Mouse (Mus musculus) retina, postnatal 7 days (tissue): ENCODE measurements around the gene Gm9732.
"Not testable (repeated sequence)": the region's sequence is repeated elsewhere in the genome, so short reads cannot be mapped to it uniquely, and the experiment has no call there.

Experiments
- DNase-seq: peaks from one replicate; pipeline ENCODE4 v3.0.0-alpha.2; 2012; ENCODE audit warnings: low read depth, low spot score

Gm9732 gene

DNA sequence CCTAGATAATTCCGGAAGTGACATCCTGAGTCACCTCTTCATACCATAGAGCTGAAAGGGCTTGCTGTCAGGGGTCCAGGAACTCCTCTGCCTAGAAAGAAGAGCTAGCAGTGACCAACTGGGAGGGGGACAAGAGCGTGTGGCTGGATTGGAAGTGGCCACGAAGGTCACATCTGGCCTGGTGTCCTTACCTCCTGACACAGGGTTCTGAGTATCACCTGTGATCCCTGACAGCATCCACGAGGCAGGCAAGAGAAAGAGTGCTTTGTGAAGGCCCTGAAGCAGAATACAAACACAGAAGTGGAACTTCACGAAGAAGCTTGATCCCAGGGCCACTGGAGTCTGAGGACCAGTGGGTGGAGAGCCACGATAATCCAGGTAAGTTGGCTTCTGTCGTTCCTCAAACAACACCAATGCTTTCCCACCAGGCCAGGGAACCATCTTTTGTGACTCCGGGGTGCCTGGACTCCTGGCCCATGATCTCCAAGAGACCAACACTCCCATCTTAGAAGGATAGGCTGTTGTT lies at the start of gene Gm9732:
TSS of gene Gm9732 (plus strand) at position 51 of the 526 bp plus-strand sequence.
- not testable (repeated sequence) for DNase-seq

DNA sequence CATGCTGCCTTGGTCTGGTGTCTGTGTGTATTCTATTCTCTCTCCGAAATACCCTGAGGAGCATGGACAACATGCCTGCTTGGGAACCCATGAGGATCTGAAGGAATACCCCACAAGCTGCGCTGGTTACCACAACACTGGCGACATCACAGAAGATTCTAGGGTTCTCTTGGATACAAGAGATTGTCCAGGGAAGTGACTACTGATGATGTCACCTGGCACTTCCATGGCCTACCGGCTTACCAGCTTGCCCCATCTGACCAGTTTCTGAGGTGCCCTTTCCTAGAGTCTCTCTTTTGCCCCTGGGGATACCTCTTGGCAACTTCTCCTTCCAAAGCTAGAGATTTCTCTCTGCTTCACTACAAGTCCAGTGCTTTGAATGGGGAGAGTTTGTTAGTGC lies 39.6 kb upstream of the Gm9732 start, which contains the start of gene Gm8122:
TSS of gene Gm8122 (minus strand) at position 101 of the 400 bp plus-strand sequence.
- not testable (repeated sequence) for DNase-seq

DNA sequence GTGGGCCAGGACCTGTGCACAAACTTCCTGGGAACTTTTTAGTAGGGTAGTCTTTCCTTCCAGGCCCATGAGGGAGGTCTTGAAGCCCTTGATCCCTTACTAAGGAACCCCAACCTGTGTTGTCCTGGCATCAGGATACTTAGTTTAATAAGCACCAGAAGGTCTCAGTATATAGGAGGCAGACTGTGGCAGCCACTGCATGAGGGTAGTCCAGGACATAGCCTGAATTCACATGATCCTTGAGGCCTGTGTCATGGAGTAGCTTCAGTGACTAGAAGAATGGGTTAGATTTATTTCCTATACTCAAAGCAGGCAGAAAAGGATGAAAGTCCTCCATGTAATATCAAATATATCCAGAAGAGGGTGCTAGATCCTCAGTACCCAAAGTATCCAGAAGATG lies 37.1 kb upstream of the Gm9732 start:
- not testable (repeated sequence) for DNase-seq

DNA sequence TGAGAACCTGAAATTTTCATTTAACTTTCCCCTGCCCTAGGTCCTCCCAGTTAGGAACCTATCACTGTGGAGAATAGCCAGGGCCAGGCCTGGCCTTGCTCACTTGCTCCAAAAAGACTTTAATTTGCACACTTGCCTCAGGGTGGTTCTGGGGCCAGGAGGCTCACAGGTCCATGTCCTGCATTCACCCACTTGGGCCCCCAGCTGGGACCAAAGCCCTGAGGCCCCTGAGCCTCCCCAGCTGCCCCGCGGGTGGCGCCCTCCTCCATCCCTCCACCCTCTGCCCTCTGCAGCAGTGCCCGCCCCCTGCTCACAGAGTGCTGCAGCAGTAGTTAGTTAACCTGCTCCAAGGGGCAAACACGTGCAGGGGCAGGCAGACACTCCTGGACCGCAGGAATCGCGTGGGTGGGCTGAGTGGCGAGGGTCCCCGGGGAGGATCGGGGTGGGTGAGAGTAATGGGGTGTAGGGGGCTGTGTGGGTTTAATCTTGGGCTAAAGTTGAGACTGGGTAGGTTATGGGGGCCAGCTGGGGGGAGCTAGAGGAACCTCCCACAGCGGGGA lies 25.1 kb upstream of the Gm9732 start:
- not testable (repeated sequence) for DNase-seq

DNA sequence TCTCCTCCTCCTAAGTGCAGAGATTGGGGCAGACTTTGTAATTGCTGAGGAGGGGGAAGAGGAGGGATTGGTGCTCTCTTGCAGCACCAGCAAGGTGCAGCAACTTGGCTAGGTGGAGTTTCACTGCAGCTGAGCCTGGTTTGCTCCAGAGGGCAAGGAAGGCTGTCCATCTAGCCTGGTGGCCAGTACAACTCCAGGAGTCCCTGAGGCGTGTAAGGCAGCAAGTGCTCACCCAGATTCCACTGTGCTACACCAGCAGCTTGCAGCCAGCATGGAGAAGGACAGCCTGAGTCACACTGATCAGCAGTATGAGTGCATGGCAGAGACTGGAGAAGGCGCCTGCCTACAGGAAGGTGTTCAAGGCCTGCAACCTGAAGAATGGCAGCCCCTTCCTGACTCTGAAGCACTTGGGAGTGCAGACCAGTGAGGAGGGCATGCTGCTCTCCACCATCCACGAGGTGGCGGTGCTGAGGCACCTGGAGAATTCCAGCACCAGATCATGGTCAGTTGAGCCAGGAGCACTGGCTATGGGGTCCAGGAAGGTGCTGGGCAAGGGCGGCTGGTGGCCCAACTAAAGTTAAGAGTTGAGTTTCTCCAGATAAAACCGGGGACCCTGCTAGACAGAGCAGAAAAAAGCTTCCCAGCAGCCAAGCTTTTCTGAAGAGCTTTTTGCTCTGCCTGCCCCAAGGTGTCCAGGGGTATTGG lies 24.1 kb upstream of the Gm9732 start:
- DNase-seq: not testable (repeated sequence)

DNA sequence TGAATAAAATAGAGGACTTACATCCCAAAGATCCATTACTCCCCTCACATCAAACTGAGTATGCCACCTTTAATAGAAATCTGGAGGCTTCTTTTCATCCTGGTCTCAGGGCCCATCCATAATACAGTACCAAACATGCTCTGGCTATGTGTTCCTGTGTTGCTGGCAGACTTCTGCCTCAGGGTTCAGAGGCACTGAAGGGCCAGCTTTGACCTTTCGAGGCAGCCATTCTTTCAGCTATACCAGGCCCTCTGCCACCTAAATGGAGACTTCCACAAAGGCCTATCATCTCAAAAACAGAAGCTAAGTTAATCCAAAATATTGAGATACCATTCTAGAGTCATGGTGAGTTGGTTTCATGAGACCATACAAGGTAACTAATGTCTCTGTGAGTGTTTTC lies 18.3 kb upstream of the Gm9732 start:
- not testable (repeated sequence) for DNase-seq

DNA sequence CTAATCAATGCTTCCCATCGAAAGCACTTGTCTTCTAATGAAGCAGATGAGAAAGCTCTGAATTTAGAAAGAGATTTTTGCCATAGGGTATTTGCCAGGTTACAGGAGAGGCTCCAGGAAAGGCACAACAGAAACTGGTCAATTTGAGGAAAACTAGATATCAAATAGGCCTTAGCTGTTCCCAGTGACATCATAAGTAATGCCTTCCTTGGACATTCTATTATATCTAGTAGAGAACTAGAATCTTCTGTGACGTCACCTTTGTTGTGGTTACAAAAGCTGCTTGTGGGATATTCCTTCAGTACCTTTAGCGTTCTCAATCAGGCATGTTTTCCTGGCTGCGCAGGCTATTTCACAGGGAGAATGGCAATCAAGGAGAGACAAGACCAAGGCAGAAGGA lies 16.5 kb upstream of the Gm9732 start, which contains the start of gene Gm8126:
TSS of gene Gm8126 (plus strand) at position 301 of the 400 bp plus-strand sequence.
- not testable (repeated sequence) for DNase-seq

DNA sequence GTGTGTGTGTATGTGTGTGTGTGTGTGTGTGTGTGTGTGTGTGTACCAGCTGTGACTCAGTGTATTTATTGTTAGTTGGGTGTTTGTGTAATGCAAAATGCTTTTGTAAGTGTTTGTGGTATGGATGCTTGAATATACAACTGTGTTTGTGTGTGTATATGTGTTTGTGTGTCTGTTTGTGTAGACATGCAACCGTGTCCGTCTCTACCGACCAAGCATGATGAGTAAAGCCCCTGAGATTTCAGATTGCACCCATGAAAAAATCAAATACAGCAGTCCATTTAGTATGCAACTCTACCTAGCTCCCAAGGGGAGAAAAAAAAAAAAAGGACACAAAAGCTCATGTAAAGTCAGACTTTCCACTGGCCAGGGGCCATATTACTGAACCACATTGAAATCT lies 11.4 kb upstream of the Gm9732 start:
- DNase-seq: not testable (repeated sequence)

DNA sequence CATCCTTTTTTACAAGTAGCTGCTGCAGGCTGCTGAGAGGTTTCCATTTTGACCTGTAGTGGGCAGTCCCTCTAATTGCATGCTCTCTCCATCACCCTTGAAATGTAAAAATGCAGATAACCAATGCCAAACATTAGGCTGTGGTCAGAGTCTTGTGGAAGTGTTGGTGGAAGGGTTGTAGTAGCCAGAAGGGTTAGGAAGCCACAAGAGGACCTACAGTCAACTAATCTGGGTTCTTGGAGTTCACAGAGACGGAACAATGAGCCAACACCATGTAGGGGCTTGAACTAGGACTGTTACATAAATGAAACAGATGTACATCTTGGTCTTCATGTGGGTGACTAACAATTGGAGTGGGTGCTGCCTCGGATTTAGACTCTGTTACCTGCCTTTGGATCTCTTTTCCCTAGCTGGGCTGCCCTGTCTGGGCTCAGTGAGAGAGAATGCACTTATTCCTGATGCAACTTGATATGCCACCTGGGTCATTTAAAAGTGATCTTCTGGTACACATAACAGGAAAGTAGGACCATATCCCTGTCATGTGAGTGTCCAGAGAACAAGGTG lies 6.2 kb upstream of the Gm9732 start:
- DNase-seq: not testable (repeated sequence)

DNA sequence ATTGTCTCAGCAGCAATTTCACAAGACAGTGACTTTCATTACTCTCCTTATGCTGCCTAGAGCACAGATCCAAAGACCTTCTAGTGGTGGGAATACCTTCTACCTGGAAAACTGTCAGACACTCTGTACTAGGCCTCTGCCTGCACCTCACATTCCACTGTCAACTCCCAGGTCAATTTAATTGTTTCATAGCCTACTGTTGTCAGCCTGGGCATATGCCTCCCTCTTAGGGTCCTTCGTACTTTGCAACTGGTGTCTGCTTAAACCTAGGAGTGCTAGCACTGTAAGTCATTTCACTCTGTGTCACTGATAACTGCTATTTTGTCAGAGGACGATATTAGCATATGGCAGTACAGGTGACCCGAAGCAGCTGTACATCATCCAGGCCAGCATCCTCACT lies 5.6 kb upstream of the Gm9732 start:
- not testable (repeated sequence) for DNase-seq

DNA sequence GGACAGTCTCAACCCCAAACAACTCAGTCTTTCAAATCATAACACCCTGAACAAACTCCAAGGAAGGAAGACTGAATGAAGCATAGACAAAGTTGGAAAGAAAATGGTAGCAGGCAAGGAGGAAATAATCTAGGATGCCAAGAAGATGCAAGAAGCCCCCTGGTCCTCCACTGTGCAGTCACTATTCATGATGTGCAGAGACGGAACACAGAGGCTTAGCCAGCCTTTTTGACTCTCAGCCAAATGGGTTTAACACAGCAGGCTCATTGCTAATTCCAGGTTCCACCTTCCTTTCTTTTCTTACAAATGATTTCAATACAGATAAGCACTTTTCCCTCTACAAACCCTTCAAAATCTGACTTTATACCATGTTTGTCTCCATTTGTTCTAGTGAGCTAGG lies 1.7 kb upstream of the Gm9732 start:
- not testable (repeated sequence) for DNase-seq

DNA sequence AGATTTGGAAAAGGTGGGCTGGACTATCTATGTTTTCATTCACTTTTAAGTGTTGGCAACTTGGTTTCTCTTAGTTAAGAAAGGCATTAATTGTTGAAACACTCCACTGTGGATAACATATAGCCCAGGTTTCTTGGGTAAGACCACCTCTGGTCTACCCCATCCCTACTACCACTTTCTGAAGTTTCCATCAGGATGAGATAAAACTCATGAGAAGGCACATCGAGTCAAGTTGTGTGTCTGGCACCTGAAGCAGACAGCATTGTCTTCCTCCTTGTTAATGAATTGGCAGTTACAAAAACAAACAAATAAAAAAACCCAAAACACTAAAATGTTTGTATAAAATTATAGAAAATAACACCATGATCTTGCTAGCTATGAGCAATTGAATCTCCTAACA lies 916 bp downstream of the Gm9732 start:
- DNase-seq: not testable (repeated sequence)

DNA sequence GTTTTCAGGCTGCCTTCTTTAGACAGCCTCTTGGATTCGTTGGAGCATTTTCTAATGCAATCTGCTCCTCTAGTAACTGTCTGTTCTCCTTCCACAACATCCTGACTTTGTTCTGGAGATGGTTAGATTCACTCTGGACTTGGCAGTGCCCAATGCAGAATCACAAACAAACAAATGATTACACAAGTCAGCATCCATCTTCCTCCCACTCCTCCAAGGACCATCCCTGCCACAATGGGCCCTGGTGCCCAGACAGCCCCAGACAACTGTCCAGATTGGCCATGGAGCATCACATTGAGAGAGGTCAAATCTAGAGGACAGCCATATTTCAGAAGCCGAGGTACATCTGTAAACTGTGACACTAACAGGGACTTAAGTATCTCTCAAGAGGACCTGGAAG lies 2.6 kb downstream of the Gm9732 start:
- not testable (repeated sequence) for DNase-seq

DNA sequence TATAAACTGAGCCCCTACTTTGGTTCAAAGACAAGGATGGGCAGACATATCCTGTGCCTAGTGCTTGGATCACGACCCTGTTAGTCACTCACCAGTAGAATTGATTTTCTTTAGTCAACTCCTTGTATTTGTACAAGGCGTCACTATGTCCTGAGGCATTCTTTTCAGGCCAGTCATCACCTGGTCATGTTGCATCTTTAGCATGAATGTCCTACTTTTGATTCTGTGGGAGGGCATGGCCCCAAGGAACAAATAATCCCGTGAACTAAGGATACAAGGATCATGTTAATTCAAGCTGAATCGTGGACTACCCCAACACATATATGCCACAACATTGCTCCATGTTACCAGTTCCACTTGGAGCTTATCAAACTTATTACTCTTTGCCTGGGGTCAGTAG lies 3.3 kb downstream of the Gm9732 start:
- DNase-seq: not testable (repeated sequence)

DNA sequence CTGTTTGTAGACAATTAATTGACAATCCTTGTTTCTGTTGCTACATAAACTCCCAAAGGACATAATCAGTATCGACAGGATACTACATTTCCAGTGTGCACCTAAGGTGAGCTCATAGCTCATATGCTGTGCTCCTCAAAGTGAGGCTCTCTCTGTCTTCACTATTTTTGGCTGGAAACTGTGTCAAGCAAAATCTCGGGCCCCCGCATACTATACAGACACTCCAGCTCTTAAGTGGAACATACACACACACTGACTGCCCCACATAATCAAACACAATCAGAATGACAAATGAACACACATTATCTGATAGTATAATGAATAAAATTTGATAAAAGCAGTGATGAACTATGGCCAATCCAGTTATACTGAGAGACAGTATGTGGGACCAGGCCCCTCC lies 3.8 kb downstream of the Gm9732 start:
- not testable (repeated sequence) for DNase-seq

DNA sequence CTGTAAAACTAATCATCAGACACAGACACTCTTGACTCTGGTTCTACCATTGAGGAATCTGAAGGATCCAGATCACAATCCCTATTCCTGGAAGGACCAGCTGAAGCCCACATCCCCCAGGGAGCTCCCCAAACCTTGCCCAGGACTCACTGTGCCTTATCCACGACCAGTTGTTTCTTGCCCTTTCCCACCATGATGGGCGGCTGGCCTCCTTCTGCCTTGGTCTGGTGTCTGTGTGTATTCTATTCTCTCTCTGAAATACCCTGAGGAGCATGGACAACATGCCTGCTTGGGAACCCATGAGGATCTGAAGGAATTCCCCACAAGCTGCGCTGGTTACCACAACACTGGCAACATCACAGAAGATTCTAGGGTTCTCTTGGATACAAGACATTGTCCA lies 18.7 kb downstream of the Gm9732 start, which contains the start of gene Gm8127:
TSS of gene Gm8127 (minus strand) at position 330 of the 400 bp plus-strand sequence.
- DNase-seq: not testable (repeated sequence)

DNA sequence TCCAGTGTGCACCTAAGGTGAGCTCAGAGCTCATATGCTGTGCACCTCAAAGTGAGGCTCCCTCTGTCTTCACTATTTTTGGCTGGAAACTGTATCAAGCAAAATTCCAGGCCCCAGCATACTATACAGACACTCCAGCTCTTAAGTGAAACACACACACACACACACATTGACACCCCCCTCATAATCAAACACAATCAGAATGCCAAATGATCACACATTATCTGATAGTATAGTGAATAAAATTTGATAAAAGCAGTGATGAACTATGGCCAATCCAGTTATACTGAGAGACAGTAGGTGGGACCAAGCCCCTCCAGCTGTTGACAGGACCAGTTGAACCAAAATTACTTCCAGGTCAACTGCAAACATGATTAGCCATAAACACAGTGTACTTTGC lies 44.7 kb downstream of the Gm9732 start:
- not testable (repeated sequence) for DNase-seq

DNA sequence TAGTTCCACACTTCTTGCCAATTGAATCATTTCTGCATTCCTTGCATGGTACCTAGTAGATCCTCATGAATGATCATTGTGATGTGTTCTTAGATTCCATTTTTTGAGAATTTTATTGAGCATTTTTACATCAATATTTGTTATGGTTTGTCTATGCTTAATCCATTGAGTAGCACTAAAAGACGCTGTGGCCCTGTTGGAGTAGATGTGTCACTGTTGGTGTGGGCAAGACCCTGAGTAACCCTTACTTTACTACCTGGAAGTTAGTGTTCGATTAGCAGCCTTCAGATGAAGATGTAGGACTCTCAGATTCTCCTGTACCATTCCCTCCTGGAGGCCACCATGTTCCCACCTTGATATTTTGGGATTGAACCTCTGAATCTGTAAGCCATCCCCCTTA lies 53.8 kb downstream of the Gm9732 start:
- not testable (repeated sequence) for DNase-seq

DNA sequence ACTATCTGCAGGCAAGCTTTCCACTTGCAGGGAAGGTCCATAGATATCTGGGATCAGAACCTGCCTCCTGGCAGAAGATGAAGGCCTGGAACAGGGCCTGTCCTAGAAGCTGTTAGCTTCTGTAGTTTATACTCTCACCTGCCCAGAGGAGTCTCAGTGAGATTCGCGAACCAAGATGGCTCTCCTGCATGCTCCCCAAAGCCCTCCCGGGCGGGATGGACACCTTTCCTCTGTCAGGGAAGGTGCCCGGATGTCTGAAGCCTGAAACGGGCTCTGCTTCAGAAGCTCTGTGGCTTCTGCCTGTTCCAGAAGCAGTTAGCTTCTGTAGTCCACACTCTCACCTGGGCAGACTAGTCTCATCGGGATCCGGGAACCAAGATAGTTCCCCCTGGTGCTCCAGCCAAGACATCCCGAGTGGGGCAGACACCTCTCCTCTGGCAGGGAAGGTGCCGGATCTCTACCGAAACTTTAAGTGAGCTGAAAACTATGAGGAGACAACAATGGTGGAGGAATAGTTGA lies 56.6 kb downstream of the Gm9732 start:
- DNase-seq: not testable (repeated sequence)

DNA sequence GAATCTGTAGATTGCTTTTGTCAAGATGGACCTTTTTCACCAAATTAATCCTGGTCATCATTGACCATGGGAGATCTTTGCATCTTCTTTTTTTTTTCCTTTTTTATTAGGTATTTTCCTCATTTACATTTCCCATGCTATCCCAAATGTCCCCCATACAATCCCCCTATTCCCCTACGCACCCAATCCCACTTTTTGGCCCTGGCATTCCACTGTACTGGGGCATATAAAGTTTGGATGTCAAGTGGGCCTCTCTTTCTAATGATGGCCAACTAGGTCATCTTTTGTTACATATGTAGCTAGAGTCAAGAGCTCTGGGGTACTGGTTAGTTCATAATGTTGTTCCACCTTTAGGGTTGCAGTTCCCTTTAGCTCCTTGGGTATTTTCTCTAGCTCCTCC lies 62.8 kb downstream of the Gm9732 start:
- not testable (repeated sequence) for DNase-seq

DNA sequence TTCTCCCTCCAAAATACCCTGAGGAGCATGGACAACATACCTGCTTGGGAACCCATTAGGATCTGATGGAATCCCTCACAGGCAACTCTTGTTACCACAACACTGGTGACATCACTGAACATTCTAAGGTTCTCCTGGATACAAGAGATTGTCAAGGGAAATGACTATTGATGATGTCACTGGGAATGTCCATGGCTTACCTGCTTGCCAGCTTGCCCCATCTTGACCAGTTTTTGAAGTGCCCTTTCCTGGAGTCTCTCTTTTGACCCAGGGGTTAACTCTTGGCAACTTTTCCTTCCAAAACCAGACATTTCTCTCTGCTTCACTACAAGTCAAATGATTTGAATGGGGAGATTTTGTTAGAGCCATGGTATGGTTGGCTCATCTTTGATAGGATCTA lies 72.9 kb downstream of the Gm9732 start, which contains the start of gene 1700001F09Rik:
TSS of gene 1700001F09Rik (minus strand) at position 101 of the 400 bp plus-strand sequence.
- not testable (repeated sequence) for DNase-seq

DNA sequence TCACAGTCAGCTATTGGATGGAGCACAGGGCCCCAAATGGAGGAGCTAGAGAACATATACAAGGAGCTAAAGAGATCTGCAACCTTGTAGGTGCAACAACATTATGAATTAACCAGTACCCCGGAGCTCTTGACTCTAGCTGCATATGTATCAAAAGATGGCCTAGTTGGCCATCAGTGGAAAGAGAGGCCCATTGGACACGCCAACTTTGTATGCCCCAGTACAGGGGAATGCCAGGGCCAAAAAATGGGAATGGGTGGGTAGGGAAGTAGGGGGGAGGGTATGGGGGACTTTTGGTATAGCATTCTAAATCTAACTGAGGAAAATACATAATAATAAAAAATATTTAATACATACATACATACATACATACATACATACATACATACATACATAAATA lies 78.1 kb downstream of the Gm9732 start:
- DNase-seq: not testable (repeated sequence)
